Mouse (Mus musculus) cortical plate, adult 2 months (tissue): ENCODE results near the gene Ttc33.

Experiments
- CTCF ChIP-seq: fragments of 200-500 bp; IDR thresholded peaks from 2 replicates; pipeline ENCODE4 v1.5.1; 2011; ENCODE audit warnings: mild to moderate bottlenecking, control low read depth, low read length; ENCODE audit not compliant: insufficient read depth; ENCODE audit errors: extremely low read depth
- POLR2A ChIP-seq: fragments of 200-500 bp; IDR thresholded peaks from 2 replicates; pipeline ENCODE4 v1.6.1; 2011; ENCODE audit warnings: mild to moderate bottlenecking, low read length, control low read depth; ENCODE audit not compliant: insufficient read depth; ENCODE audit errors: extremely low read depth

DNA sequence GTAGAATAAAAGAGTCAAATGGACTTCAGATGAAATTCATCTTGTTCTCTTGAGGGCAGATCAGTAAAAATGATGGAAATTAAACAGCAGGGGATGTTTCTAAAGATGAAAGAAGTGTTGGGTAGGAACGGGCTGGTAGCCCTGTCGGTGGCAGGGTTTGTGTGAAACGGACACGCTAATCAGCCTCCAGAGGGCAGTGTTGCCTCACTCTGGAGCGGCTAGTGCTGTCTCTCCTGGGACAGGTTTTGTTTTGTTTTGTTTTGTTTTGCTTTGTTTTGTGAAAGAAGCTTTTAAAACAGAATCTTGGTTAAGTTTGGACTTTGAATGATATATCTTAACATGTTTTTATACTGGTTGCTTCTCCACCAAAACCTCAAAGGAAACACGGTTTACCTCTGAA, 51.2 kb downstream of the Ttc33 start:
- TF ChIP-seq POLR2A = no peak
- TF ChIP-seq CTCF = peak; percentile 92
